Mouse (Mus musculus) layer of hippocampus, postnatal 10 days (tissue): Measurements from ENCODE around the gene Cep85l. TPM values are rescaled to one million over a fixed set of nuclear protein-coding genes. Genes with fewer than 3 reads are reported as not detected.
A peak's percentile ranks its signal among the peaks of the same experiment; 100 is the strongest.

ENCODE experiments used
- DNase-seq, 2 experiments: peaks; one replicate each; pipeline ENCODE4 v3.0.0; 2021; ENCODE audit warnings: low spot score in 2 of 2
- long read RNA-seq: library from polyadenylated mRNA; stranded (forward); transcript quantifications from one replicate; pipeline ENCODE4 v2.0.0, GENCODE M21; 2023
- total RNA-seq, 2 experiments: library from RNA; stranded (reverse); gene quantifications; 2 replicates each; pipeline ENCODE4 v1.2.3; 2021

The Cep85l gene
- 10 to 100 TPM; 20.9 to 21.4 TPM for total RNA-seq
- long read RNA-seq, partial matches to known transcripts: 1 of 1 reads
- long read RNA-seq, other reads (novel, unspliced or antisense): 0 of 1 reads

GRCm38 (mm10) chr10:53379709-53380106, at the start of gene Cep85l:
Gene Cep85l, minus strand, starts transcription at chr10:53379947.
- peak; percentile 87 to 92 for DNase-seq

GRCm38 (mm10) chr10:53428695-53429447, 49.1 kb upstream of the Cep85l start:
- no peak for DNase-seq

GRCm38 (mm10) chr10:53426524-53426923, 46.8 kb upstream of the Cep85l start:
- DNase-seq: no peak

- no peak for DNase-seq
These were observed 43.3 kb upstream of the Cep85l start for GRCm38 (mm10) chr10:53423091-53423490.

GRCm38 (mm10) chr10:53422206-53422605, 42.5 kb upstream of the Cep85l start:
- DNase-seq: no peak

- DNase-seq: no peak
These were observed 41.9 kb upstream of the Cep85l start for GRCm38 (mm10) chr10:53421613-53422012.

- no peak for DNase-seq
These were observed 40.3 kb upstream of the Cep85l start for GRCm38 (mm10) chr10:53420069-53420468.

- DNase-seq: no peak
These were observed 39.6 kb upstream of the Cep85l start for GRCm38 (mm10) chr10:53419139-53419935.

- no peak for DNase-seq
These were observed 37.3 kb upstream of the Cep85l start for GRCm38 (mm10) chr10:53417015-53417414.

GRCm38 (mm10) chr10:53416152-53416712, 36.5 kb upstream of the Cep85l start:
- DNase-seq: no peak

- DNase-seq: no peak
These were observed 35.5 kb upstream of the Cep85l start for GRCm38 (mm10) chr10:53415252-53415651.

GRCm38 (mm10) chr10:53414092-53415085, 34.6 kb upstream of the Cep85l start:
- no peak for DNase-seq

GRCm38 (mm10) chr10:53412936-53413335, 33.2 kb upstream of the Cep85l start:
- DNase-seq: no peak

- DNase-seq: no peak
These were observed 32.4 kb upstream of the Cep85l start for GRCm38 (mm10) chr10:53412165-53412564.

- no peak for DNase-seq
These were observed 31.1 kb upstream of the Cep85l start for GRCm38 (mm10) chr10:53410831-53411230.

GRCm38 (mm10) chr10:53407422-53407821, 27.7 kb upstream of the Cep85l start:
- no peak for DNase-seq

- DNase-seq: no peak
These were observed 27.1 kb upstream of the Cep85l start for GRCm38 (mm10) chr10:53406845-53407244.

GRCm38 (mm10) chr10:53402293-53402692, 22.5 kb upstream of the Cep85l start:
- no peak for DNase-seq

- no peak for DNase-seq
These were observed 19.3 kb upstream of the Cep85l start for GRCm38 (mm10) chr10:53399053-53399452.

- DNase-seq: peak; percentile 30 to 33
These were observed 18.8 kb upstream of the Cep85l start for GRCm38 (mm10) chr10:53398540-53398902.
